Mouse (Mus musculus) spleen, adult 2 months (tissue): Measurements from ENCODE around the gene Ccs. TPM values are rescaled to one million over a fixed set of nuclear protein-coding genes. Genes with fewer than 3 reads are reported as not detected.

Experiments
- DNase-seq, 2 experiments: peaks; one replicate each; pipeline versions ENCODE4 v3.0.0 to v3.0.0-alpha.2; 2012 to 2021; ENCODE audit warnings: low spot score in 2 of 2, low read depth in 1 of 2
- H3K27ac ChIP-seq: fragments of 200-500 bp; 2 replicates; pipeline ENCODE4 v1.5.1; 2012; ENCODE audit warnings: low read length, inconsistent platforms; ENCODE audit not compliant: insufficient read depth
- H3K27me3 ChIP-seq: fragments of 200-500 bp; 2 replicates; pipeline ENCODE4 v1.6.1; 2012; ENCODE audit warnings: mild to moderate bottlenecking, moderate library complexity, low read length, inconsistent platforms; ENCODE audit not compliant: control insufficient read depth, insufficient read depth
- H3K36me3 ChIP-seq: fragments of 200-500 bp; 2 replicates; pipeline ENCODE4 v1.6.1; 2012; ENCODE audit warnings: mild to moderate bottlenecking, low read length, inconsistent platforms; ENCODE audit not compliant: control insufficient read depth, insufficient read depth
- H3K4me1 ChIP-seq: fragments of 200-500 bp; 2 replicates; pipeline ENCODE4 v1.6.1; 2011; ENCODE audit warnings: inconsistent platforms; ENCODE audit not compliant: control insufficient read depth, insufficient read depth, insufficient read length
- H3K4me3 ChIP-seq: fragments of 200-500 bp; 2 replicates; pipeline ENCODE4 v1.5.1; 2011; ENCODE audit warnings: mild to moderate bottlenecking, inconsistent platforms; ENCODE audit not compliant: insufficient read depth, insufficient read length; ENCODE audit errors: extremely low read depth
- CTCF ChIP-seq: fragments of 200-500 bp; IDR thresholded peaks from 2 replicates; pipeline ENCODE4 v1.5.1; 2011; ENCODE audit warnings: mild to moderate bottlenecking, inconsistent platforms; ENCODE audit not compliant: insufficient read depth, insufficient read length, insufficient replicate concordance; ENCODE audit errors: extremely low read depth
- POLR2A ChIP-seq: fragments of 200-500 bp; IDR thresholded peaks from 2 replicates; pipeline ENCODE4 v1.6.1; 2011; ENCODE audit warnings: low read depth, low read length, inconsistent platforms
- WGBS: fragments of 180-500 bp; shearing (Covaris S2); methylation state at CpG from one replicate; pipeline ENCODE4 v1.1.7; 2018; 5-methylcytosine and 5-hydroxymethylcytosine counted together
- polyA plus RNA-seq: library from polyadenylated mRNA; depleted of rRNA; stranded (reverse); fragments of >200 nt; gene quantifications from 2 replicates; pipeline ENCODE4 v1.2.3, GENCODE M21; 2012

Ccs gene
- polyA plus RNA-seq, 1 experiment = 19.3 TPM

DNA sequence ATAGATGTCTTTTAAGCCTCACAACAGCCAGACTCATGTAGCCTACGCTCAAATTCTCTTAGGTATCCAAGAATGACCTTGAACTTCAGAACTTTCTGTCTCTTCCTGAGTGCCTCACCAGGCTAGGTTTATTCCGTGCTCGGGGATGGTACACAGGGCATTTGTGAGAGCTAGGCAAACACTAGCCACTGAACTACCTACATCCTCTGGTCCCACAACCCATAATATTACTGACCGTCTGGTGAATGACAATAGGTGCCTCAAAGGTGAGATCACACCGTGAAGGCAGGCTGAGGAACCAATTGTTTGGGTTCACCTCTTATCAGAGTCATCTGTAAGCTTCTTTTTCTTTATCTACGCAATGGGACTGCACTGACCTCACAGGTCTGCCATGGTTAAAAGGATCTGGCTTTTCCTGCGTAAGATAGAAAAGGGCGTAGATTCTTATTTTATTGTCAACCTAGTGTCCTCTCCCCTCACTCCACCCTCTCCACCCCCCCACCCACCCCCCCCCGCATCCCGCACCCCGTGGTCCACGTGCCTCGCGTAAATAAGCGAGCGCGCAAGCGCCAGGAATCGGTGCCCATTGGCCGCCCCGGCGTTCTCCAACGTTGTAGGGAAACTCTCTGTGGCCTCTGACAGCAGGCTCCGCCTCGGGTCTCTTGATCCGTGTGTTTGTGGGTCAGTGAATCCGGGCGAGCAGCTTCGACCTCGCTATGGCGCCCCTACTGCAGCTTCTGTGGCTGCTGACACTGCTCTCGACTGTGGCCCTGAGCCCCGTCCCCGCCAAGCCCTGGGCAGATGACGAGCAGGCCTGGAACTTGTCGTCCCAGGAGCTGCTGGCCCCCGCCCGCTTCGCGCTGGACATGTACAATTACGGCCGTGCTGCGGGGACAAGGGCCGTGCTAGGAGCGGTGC, 15.7 kb upstream of the Ccs start, which contains the start of gene Ctsf:
Ctsf (plus strand) TSS at position 579 of the 918 bp plus-strand sequence.
- 6% methylated on average over 45 of the region's 45 CpGs for WGBS
- TF ChIP-seq CTCF (no peak), POLR2A (no peak)
- Histone ChIP-seq H3K4me1 (no peaks in the 10 kb centered on the region), H3K36me3 (no peaks in the 10 kb centered on the region), H3K4me3 (peak within 1 kb of the TSS; percentile 44), H3K27ac (no peak within 1 kb of the TSS), H3K27me3 (peaks cover 2% of the 10 kb centered on the region; the same call in 1 of the 2 replicates)
- peak in 1 of 2 experiments; percentile 15 for DNase-seq

GRCm38 (mm10) chr19:4850281-4850680, 11.1 kb upstream of the Ccs start:
- Histone ChIP-seq H3K4me3 (no peak overlapping the region), H3K27ac (no peak overlapping the region), H3K27me3 (peaks cover 2% of the 10 kb centered on the region; the same call in 1 of the 2 replicates), H3K4me1 (no peaks in the 10 kb centered on the region), H3K36me3 (no peaks in the 10 kb centered on the region)
- TF ChIP-seq CTCF (no peak), POLR2A (no peak)
- WGBS = 65% methylated on average over 5 of the region's 5 CpGs
- no peak for DNase-seq

DNA sequence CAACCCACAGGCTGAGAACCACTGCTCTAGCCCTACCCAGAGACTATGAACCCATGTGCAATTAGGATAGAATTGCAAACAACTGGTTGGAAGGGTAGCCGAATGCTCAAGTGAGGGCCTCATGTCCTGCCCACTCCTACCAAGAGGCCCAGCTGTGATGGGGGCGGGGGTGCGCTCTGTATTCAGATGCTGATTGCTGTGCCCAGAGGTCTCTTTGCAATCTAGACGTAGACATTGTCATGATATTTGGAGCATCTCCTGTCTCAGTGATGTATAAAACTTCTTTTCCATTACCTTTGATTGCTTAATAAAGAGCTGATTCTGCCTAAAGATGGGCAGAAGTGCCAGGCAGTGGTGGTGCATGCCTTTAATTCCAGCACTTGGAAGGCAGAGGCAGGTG, 10.7 kb upstream of the Ccs start:
- WGBS = 81% methylated on average over 4 of the region's 4 CpGs
- Histone ChIP-seq H3K27me3 (peaks cover 2% of the 10 kb centered on the region; the same call in 1 of the 2 replicates), H3K4me3 (no peak overlapping the region), H3K27ac (no peak overlapping the region), H3K4me1 (no peaks in the 10 kb centered on the region), H3K36me3 (no peaks in the 10 kb centered on the region)
- TF ChIP-seq CTCF (no peak), POLR2A (no peak)
- DNase-seq = no peak

- Histone ChIP-seq H3K27ac (no peak overlapping the region), H3K36me3 (no peaks in the 10 kb centered on the region), H3K4me3 (no peak overlapping the region), H3K27me3 (no peaks in the 10 kb centered on the region), H3K4me1 (no peaks in the 10 kb centered on the region)
- DNase-seq = no peak
- TF ChIP-seq CTCF (peak; percentile 32; the same call in 1 of the 2 replicates), POLR2A (no peak)
- WGBS = 26% methylated on average over 7 of the region's 7 CpGs
Measured at GRCm38 (mm10) chr19:4847490-4847889, 8.4 kb upstream of the Ccs start.

DNA sequence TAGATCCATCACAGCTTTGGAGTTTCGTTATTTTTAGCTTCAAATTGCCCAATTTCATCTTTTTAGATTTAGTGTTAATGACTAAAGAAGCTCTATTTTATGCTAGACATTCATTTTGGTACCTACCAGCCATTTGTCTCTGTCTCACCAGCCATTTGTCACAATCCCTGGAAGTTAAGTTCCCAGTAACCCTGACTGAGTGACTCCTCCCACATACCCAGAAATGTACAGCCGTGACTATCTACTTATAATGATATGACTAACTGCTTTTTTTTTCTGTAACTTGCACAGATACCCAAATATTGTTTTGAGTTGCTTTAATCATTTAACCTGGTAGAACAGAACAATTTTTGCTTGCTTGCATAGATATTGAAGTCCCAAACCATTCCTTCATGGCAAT, 6.7 kb upstream of the Ccs start:
- H3K27me3 ChIP-seq = no peaks in the 10 kb centered on the region
- WGBS = 65% methylated on average over 2 of the region's 2 CpGs
- H3K4me1 ChIP-seq = no peaks in the 10 kb centered on the region
- H3K27ac ChIP-seq = no peak overlapping the region
- H3K4me3 ChIP-seq = no peak overlapping the region
- no peak for TF ChIP-seq POLR2A
- no peak for TF ChIP-seq CTCF
- no peaks in the 10 kb centered on the region for H3K36me3 ChIP-seq
- DNase-seq = no peak

GRCm38 (mm10) chr19:4842611-4843010, 3.5 kb upstream of the Ccs start:
- no peak for TF ChIP-seq POLR2A
- TF ChIP-seq CTCF = no peak
- DNase-seq = no peak
- Histone ChIP-seq H3K27me3 (no peaks in the 10 kb centered on the region), H3K36me3 (no peaks in the 10 kb centered on the region), H3K4me3 (no peak overlapping the region), H3K27ac (peak overlapping the region; percentile 61; the same call in 1 of the 2 replicates), H3K4me1 (peaks cover 3% of the 10 kb centered on the region; the same call in 1 of the 2 replicates)
- 42% methylated on average over 2 of the region's 2 CpGs for WGBS

- Histone ChIP-seq H3K4me3 (no peak overlapping the region), H3K27me3 (no peaks in the 10 kb centered on the region), H3K27ac (no peak overlapping the region), H3K36me3 (no peaks in the 10 kb centered on the region), H3K4me1 (peaks cover 3% of the 10 kb centered on the region; the same call in 1 of the 2 replicates)
- no peak for DNase-seq
- TF ChIP-seq POLR2A (no peak), CTCF (no peak)
- 83% methylated on average over 9 of the region's 9 CpGs for WGBS
Measured at GRCm38 (mm10) chr19:4840848-4841247, 1.7 kb upstream of the Ccs start.
